Mouse (Mus musculus) lung, postnatal 36 days (tissue): ENCODE measurements at regions not wholly inside any gene's neighbourhood (a gene's known extent, or its start where the extent isn't known, plus 50 kb on each side); places are given as distances from the start of the nearest gene placed in this dataset.
"Not testable (repeated sequence)": the region's sequence is repeated elsewhere in the genome, so short reads cannot be mapped to it uniquely, and the experiment has no call there.

Source experiments
- DNase-seq: peaks from one replicate; pipeline ENCODE4 v3.0.0; 2022; ENCODE audit warnings: mixed read lengths

DNA sequence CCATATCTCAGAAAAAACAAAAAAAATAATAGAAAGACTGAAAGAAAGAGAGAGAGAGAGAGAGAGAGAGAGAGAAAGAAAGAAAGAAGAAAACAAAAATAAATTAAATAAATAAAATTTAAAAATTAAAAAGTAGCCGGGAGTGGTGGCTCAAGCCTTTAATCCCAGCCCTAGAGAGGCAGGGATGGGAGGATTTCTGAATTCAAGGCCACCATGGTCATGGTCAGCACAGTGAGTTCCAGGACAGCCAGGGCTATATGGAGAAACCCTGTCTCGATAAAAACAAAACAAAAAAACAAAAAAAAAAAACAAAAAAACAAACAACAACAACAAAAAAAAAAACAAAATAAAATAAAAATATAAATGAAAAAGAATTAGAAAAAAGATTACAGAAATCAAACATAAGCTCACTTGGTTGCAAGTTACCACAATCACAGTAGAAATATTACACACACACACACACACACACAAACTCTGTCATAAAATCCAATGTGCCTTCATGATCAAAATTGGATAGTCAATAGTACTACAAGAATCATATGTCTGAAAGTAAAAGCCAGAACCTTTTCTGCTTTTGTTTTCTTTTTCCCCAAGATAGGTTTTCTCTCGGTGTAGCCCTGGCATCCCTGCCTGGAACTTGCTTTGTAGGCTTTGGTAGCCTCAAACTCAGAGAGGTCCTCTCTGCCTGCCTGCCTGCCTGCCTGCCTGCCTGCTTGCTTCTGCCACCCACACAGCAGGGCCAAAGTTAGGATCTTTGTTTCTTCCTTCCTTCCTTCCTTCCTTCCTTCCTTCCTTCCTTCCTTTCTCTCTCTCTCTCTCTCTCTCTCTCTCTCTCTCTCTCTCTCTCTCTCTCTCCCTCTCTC, 476.1 kb upstream of the Olfr161 start:
- DNase-seq = peak; percentile 25

DNA sequence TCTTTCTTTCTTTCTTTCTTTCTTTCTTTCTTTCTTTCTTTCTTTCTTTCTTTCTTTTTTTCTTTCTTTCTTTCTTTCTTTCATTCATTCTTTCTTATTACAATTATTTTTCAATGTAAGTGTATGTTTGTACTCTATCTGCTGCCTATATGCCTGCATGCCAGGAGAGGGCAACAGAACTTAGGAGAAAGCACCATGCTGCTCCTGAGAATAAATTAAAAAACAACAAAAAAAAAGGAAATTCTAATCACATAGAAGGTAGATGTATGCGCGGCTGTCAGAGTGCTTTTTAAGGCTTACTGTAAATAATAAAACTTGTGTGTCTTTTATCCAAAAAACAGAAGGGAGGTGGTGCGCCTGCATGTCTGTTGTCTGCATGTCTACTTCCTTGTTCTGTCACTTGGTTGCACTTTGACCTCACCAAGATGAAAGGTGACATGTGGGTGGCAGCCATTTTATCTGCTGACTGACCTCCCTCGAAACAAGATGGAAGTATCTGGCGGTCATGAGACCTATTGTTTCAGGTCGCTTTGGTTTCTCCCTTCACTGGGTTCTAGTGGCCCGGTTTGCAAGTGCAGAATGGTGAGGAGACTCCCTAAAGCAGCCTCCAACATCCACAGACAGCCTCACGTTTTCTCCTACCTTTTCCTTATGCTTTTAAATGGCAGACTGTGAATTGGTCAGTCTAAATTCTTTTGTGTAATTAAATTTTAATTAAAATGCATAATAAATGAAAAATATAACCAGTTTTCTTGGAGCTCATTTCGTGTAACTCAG, 475.3 kb upstream of the Olfr161 start:
- DNase-seq = peak; percentile 34

DNA sequence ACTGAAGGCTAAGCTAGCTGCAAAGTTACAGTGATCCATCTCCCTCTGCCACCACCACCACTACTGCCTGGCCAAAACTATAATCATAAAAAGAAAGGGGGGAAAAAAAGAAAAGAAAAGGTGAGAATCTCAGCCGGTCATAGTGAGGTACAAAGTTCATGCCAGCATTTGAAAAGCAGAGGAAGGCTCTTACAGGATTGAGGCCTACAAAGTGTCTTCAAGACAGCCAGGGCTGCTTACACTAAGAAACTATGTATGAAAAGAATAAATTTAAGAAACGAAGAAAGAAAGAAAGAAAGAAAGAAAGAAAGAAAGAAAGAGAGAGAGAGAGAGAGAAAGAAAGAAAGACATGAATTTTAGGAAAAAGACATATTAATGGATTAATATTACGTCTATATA, 474.7 kb upstream of the Olfr161 start:
- DNase-seq = peak; percentile 59

DNA sequence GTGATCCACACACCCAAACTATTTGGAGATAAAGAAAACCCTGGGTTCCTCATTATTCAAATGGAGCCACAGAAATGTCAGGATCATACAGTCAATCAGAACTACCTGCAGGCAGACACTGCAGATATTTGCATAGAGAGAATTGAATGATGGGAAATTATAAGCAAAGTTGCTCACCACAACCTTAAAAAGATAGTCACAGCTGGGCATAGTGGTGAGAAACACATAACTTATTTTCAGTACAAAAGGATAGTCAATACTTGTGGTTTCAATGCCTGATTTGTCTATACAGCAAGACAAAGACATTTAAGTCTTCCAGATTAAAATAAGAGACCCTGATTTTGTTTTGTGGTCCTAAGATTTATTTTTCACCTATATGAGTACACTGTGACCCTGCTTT, 469.6 kb upstream of the Olfr161 start:
- not testable (repeated sequence) for DNase-seq

DNA sequence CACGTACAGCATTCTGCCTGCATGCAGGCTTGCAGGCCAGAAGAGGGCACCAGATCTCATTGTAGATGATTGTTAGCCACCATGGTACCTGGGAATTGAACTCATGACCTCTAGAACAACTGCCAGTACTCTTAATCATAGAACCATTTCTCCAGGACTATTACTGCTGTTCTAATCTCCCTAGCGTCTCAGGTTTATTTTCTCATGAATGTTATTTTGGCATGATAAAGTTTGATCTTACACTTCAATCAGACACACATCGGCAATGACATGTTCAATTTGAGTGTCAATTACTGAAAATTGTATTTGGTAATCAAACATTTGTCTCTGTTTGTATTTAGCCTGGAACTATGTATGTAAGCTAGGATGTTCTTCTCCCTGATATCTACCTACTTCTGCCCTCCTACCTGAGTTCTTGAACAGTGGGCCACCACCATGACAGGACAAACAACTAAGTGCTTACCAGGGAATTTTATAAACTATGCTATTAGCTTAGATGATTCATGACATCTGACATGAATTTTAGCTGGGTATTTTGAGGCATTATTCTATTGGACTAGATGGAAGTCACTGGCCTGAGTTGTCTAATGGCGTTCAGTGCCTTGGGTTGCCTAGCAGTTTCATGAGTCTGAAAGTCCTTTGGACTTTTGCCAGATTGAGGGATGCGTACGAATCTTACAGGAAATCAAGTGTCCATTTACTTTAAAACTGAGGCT, 468.5 kb upstream of the Olfr161 start:
- not testable (repeated sequence) for DNase-seq

DNA sequence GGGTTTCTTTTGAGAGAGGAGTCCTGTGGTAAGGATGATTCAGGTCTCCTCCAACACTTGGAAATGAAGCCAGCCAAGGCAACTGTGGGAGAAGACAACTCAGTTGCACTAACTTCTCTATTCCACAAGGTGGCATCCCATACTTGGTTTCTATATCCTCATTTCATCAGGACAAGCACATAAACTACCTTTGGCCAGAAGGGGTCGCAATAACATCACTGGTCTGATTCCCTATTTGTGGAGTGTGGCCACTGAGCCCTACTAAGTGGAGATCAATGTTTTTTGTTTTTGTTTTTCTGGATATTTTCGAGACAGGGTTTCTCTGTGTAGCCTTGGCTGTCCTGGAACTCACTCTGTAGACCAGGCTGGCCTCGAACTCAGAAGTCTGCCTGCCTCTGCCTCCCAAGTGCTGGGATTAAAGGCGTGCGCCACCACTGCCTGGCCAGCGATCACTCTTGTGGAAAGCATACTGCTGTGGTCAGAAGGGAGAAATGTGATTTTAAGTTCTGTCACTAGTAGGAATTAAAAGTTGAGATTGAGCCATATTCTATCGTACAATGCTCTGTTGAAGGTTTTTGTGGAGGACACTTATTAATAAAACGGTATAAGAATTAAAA, 467.9 kb upstream of the Olfr161 start:
- peak; percentile 76 for DNase-seq

DNA sequence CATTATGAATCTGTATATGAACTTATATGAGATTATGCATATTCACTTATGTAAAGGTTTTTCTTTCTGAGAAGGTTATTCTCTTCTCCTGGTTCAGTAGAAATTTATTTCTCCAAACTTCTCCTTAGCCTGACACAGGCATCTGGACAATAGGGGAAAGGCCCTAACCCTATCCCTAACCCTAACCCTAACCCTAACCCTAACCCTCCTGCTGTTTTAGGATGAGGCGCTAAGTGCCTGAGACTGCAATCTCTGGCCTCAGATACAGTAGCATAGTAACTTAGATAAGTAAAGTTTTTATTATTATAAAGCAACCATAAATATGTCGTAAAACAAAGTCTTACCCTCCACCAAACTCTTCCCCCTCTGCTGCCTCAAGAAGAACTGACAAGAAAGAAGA, 463.5 kb upstream of the Olfr161 start:
- DNase-seq = not testable (repeated sequence)
